Mouse (Mus musculus) mammary gland, adult 2 months (tissue): ENCODE results near the gene Fshb. TPM values are rescaled to one million over a fixed set of nuclear protein-coding genes. Genes with fewer than 3 reads are reported as not detected.

ENCODE experiments used
- polyA plus RNA-seq: library from polyadenylated mRNA; depleted of rRNA; stranded (reverse); fragments of >200 nt; gene quantifications from 2 replicates; pipeline ENCODE4 v1.2.3, GENCODE M21; 2012; ENCODE audit warnings: low replicate concordance; rRNA removed

Gene Fshb
- polyA plus RNA-seq = not detected in 2 replicates

GRCm38 (mm10) chr2:107059556-107059955 is at the start of gene Fshb:
Fshb (minus strand) TSS chr2:107059656.

Other genes starting within 250 kb of the Fshb start
- gene Arl14ep, start 85.2 kb downstream of the Fshb start, polyA plus RNA-seq = 4.0 and 6.1 TPM in 2 replicates
- gene Kcna4, start 231.0 kb upstream of the Fshb start, polyA plus RNA-seq = not detected in 2 replicates